Mouse (Mus musculus): ENCODE measurements around the gene Dok4.
"Not testable (repeated sequence)": the region's sequence is repeated elsewhere in the genome, so short reads cannot be mapped to it uniquely, and the experiment has no call there.

Dok4 gene

GRCm38 (mm10) chr8:94876820-94877219 is 690 bp upstream of the Dok4 start:
- DNase-seq: no peak

GRCm38 (mm10) chr8:94875871-94876150 is 319 bp downstream of the Dok4 start:
- no peak for DNase-seq

GRCm38 (mm10) chr8:94875096-94875870 is 847 bp downstream of the Dok4 start:
- DNase-seq: no peak

GRCm38 (mm10) chr8:94874358-94874757 is 1.8 kb downstream of the Dok4 start:
- DNase-seq: peak; percentile 83

- DNase-seq: no peak
Measured at GRCm38 (mm10) chr8:94872576-94872975, 3.6 kb downstream of the Dok4 start.

- no peak for DNase-seq
Measured at GRCm38 (mm10) chr8:94872156-94872555, 4.0 kb downstream of the Dok4 start.

GRCm38 (mm10) chr8:94871108-94871894 is 4.8 kb downstream of the Dok4 start:
- peak; percentile 85 for DNase-seq

- DNase-seq: no peak
Measured at GRCm38 (mm10) chr8:94870474-94871107, 5.5 kb downstream of the Dok4 start.

GRCm38 (mm10) chr8:94870003-94870402 is 6.1 kb downstream of the Dok4 start:
- no peak for DNase-seq

- DNase-seq: no peak
Measured at GRCm38 (mm10) chr8:94869146-94869545, 7.0 kb downstream of the Dok4 start.

- no peak for DNase-seq
Measured at GRCm38 (mm10) chr8:94866921-94867320, 9.2 kb downstream of the Dok4 start.

- no peak for DNase-seq
Measured at GRCm38 (mm10) chr8:94865292-94865691, 10.8 kb downstream of the Dok4 start.

GRCm38 (mm10) chr8:94863897-94864673 is 12.0 kb downstream of the Dok4 start:
- no peak for DNase-seq

- peak; percentile 62 for DNase-seq
Measured at GRCm38 (mm10) chr8:94862487-94863220, 13.5 kb downstream of the Dok4 start.

GRCm38 (mm10) chr8:94861352-94861910 is 14.7 kb downstream of the Dok4 start:
- peak; percentile 77 for DNase-seq

GRCm38 (mm10) chr8:94857346-94858173 is 18.6 kb downstream of the Dok4 start, which contains the start of gene Polr2c:
Polr2c (plus strand) TSS chr8:94857450.
- peak; percentile 92 for DNase-seq

GRCm38 (mm10) chr8:94857011-94857345 is 19.2 kb downstream of the Dok4 start:
- no peak for DNase-seq

- DNase-seq: not testable (repeated sequence)
Measured at GRCm38 (mm10) chr8:94854761-94855160, 21.4 kb downstream of the Dok4 start.

- no peak for DNase-seq
Measured at GRCm38 (mm10) chr8:94850049-94850448, 26.1 kb downstream of the Dok4 start.

GRCm38 (mm10) chr8:94841183-94841582 is 34.9 kb downstream of the Dok4 start:
- no peak for DNase-seq

- peak; percentile 85 for DNase-seq
Measured at GRCm38 (mm10) chr8:94838600-94838999, 37.5 kb downstream of the Dok4 start.
